Mouse (Mus musculus) layer of hippocampus, postnatal 25 days (tissue): ENCODE data around the gene Ppfia4. TPM values are rescaled to one million over a fixed set of nuclear protein-coding genes. Genes with fewer than 3 reads are reported as not detected.

Source experiments
- DNase-seq, 2 experiments: peaks; one replicate each; pipeline ENCODE4 v3.0.0; 2022; ENCODE audit warnings: mixed read lengths in 2 of 2, low spot score in 1 of 2; ENCODE audit errors: extremely low spot score in 1 of 2
- total RNA-seq, 2 experiments: library from RNA; stranded (reverse); gene quantifications; 2 replicates each; pipeline ENCODE4 v1.2.3; 2021

Ppfia4 gene
- total RNA-seq, 2 experiments from 2014 or later, result 69.3 to 78.8 TPM

- DNase-seq, result no peak
These were observed 7.3 kb upstream of the Ppfia4 start for GRCm38 (mm10) chr1:134339757-134340619.

- no peak for DNase-seq
These were observed 6.4 kb upstream of the Ppfia4 start for GRCm38 (mm10) chr1:134339162-134339561.

- DNase-seq, result peak in 1 of 2 experiments; percentile 6
These were observed 4.4 kb upstream of the Ppfia4 start for GRCm38 (mm10) chr1:134336958-134337710.

- DNase-seq, result peak in 1 of 2 experiments; percentile 7
These were observed 3.4 kb upstream of the Ppfia4 start for GRCm38 (mm10) chr1:134335924-134336810.

GRCm38 (mm10) chr1:134335211-134335923, 2.6 kb upstream of the Ppfia4 start:
- DNase-seq, result peak in 1 of 2 experiments; percentile 30

GRCm38 (mm10) chr1:134334111-134334827, 1.5 kb upstream of the Ppfia4 start:
- no peak for DNase-seq

- DNase-seq, result no peak
These were observed 813 bp upstream of the Ppfia4 start for GRCm38 (mm10) chr1:134333371-134334110.

- peak; percentile 68 to 92 for DNase-seq
These were observed 671 bp downstream of the Ppfia4 start for GRCm38 (mm10) chr1:134331879-134332635.

- no peak for DNase-seq
These were observed 5.8 kb downstream of the Ppfia4 start for GRCm38 (mm10) chr1:134326841-134327346.

GRCm38 (mm10) chr1:134322591-134322990, 10.1 kb downstream of the Ppfia4 start:
- DNase-seq, result peak in 1 of 2 experiments; percentile 37

- no peak for DNase-seq
These were observed 11.9 kb downstream of the Ppfia4 start for GRCm38 (mm10) chr1:134320691-134321301.

GRCm38 (mm10) chr1:134318261-134318660, 14.5 kb downstream of the Ppfia4 start:
- DNase-seq, result no peak

- DNase-seq, result no peak
These were observed 16.4 kb downstream of the Ppfia4 start for GRCm38 (mm10) chr1:134316361-134316760.

GRCm38 (mm10) chr1:134315181-134315580, 17.5 kb downstream of the Ppfia4 start:
- DNase-seq, result no peak

- DNase-seq, result peak in 1 of 2 experiments; percentile 36
These were observed 21.0 kb downstream of the Ppfia4 start for GRCm38 (mm10) chr1:134311760-134312159.

GRCm38 (mm10) chr1:134310729-134311128, 22.0 kb downstream of the Ppfia4 start:
- no peak for DNase-seq

GRCm38 (mm10) chr1:134310291-134310690, 22.4 kb downstream of the Ppfia4 start:
- DNase-seq, result no peak
